Mouse (Mus musculus): ENCODE results near the gene 9230112D13Rik.

The 9230112D13Rik gene

DNA sequence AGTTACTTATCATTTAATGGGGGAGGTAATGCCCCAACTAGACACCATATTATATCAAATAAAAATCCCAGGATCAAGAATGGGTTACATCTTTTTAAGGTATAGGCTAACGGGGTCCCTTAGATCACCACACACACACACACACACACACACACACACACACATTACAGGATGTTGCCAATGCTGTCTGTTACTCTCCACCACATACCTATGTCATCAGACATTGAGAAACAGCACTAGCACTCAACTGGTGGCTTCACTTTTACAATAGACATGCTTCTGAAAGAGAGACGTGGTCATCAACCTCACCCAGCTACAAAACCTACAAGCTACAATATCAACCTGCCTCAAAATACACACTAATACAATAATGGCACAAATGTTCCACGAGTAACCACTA, 28.9 kb downstream of the 9230112D13Rik start:
- no peak for DNase-seq

- DNase-seq, result no peak
These were observed 29.9 kb downstream of the 9230112D13Rik start for GRCm38 (mm10) chr14:34492688-34493087.

GRCm38 (mm10) chr14:34490965-34491364, 31.6 kb downstream of the 9230112D13Rik start:
- no peak for DNase-seq

DNA sequence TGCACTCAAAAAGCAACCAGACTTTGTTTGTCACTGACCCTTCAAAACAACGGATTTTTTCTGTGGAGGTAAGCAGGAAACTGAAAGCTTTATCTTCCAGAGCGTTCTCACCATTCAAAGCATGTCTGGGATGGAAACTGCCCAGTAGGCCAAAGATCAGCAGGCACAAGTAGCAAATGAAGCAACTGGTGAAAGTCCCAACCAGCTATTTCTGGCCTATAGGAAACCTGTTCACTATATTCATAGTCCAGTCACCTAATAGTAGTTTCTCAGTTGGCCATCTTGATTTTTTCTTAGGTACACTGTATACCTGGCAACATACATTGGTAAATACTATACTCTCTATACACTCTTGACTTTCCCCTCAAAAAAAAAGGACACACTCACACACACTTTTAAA, 32.7 kb downstream of the 9230112D13Rik start:
- no peak for DNase-seq

DNA sequence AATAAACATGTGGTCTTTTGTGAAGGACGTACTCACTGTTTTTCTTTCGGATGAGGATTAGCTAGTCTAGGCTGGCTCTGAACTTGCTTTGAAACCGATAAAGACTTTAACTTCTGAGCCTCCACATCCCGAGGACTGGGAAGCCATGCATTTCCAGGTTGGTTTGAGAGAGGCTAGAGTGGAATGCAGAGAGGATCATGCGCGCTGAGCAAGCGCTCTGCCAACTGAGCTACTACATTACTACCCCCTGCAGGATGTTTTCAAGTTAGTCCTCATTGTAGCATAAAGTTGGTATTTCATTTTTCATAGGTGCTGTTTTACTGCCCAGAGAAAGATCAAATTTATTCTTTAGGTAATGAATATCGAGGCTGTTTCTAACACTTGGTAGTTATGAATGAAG, 36.4 kb downstream of the 9230112D13Rik start:
- DNase-seq, result no peak

- DNase-seq, result no peak
These were observed 38.9 kb downstream of the 9230112D13Rik start for GRCm38 (mm10) chr14:34483469-34484341.

GRCm38 (mm10) chr14:34471591-34471990, 51.0 kb downstream of the 9230112D13Rik start:
- no peak for DNase-seq

DNA sequence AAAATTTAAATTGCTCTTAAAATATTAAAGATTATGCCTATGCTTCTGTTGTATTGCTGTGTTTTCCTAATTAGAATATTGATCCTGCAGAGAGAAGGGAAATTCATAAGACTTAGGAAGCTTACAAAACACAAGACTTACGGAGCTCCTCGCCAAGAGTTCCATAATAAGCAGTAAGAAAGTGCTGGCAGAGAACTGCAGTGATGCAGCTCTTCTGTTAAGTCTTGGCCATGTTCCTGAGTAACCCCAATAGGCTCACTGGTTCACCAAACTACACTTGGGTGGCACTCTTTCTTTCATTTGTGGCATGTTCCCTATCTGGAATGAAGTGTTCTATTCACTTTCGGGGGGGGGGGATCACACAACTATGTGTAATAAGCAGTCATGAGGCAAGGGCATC, 56.3 kb downstream of the 9230112D13Rik start:
- DNase-seq, result no peak
